Mouse (Mus musculus) left cerebral cortex, adult 9 months (tissue): ENCODE results near the gene Itpk1.
A peak's percentile ranks its signal among the peaks of the same experiment; 100 is the strongest.

Experiments used
- DNase-seq, 2 experiments: peaks; one replicate each; pipeline ENCODE4 v3.0.0; 2022; ENCODE audit warnings: low spot score in 2 of 2

Gene Itpk1

DNA sequence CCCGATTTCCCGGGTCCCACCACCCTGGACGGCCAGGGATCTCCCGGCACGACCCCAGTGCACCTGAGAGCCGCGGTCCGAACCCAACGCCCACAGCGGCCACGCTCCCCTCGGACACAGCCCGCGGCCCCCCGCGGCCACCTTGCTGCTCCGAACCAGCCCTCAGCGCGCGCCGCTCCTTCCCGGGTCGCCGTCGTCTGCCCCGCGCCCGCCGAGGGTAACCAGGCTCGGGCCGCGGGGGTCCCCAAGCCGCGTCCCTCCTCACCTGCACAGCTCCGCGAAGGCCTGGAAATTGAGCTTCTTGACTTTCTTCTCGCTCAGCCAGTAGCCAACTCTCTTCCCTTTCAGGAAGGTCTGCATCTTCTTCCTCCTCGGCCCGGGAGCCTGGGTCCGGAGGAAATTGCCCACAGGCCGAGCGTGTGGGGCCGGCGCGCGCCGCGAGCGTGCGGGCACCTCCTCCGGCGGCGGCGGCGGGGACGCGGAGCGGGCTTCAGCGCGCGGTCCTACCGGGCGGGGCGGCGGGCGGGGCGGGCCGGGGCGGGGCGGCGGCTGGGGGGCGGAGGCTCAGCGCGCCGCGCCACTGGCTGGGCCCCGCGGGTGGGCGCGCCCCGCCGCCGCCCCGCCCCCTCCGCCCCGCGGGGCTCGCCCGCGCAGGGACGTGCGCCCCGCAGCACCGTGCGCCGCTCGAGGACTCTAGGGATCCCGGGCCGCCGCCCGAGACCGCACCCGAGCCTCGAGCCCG is at the start of gene Itpk1:
Gene Itpk1, minus strand, starts transcription at position 474 of the 742 bp plus-strand sequence.
- DNase-seq = peak in 1 of 2 experiments; percentile 35

DNA sequence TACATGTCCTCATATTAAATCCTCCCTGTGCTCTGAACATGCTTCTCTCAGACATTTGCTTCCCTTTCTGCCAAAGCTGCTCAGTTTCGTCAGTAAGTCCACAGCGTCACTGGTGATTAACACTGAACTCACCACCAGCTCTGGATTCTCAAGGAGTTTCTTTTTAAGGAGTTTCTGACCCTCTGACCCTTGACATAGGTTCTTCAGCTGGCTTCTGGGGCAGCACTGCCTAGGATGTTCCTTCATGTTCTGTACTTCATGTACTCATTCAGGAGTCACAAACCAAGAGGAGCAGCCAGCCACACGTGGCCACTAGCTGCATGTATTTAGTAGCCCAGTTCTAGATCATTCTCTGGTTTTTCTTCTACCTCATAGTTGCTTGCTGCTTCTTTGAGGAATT is 43.5 kb upstream of the Itpk1 start:
- no peak for DNase-seq

- no peak for DNase-seq
Observed at GRCm38 (mm10) chr12:102744839-102745238, 40.1 kb upstream of the Itpk1 start.

DNA sequence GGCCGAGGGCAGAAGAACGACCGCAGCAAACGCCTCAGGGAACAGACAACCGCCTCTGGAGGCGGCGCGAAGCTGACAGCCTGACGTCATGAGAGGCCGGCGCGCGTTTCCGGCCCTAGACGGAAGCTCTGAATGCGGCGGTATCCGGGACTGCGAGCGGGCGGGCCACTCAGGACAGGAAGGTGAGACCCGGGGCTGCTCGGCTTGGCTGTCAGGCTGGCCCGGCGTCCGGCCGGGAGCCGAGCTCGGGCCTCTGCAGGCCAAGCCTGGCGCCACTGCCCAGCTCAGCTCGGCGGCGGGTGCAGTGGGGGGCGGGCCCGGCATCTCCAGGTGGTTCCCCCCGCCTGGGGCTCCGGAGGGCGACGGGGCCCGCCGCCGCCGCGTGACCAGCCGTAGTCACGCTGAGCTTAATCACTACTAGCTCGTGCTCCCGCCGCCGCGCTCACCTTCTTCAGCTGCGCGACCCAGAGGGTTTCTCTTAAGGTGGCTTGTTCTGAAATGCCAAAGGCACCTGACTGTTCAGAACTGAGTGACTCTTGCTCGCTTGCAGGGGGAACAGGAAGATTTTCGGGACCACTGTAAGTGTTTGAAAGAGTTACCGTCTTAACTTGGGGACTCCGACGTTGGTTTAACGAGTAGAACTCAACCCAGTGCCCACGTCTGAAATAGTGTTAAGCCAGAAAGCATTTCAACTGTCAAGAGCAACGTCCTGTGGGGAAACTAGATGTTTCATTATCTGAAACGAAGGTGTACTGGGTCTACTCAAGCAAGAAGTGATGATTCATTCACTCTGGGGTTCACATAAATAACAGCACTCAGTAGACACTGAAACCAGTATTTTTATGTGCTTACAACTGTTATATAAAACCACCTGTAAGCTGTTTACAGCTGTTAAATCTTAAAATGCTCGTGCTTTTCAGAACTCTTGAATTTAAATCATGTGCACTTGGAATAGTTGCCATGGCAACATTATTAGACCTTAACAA is 39.2 kb upstream of the Itpk1 start, which contains the start of the genes Moap1 and Tmem251:
Gene Moap1, minus strand, starts transcription at position 73 of the 986 bp plus-strand sequence.
Gene Tmem251, plus strand, starts transcription at position 174 of the 986 bp plus-strand sequence.
- peak; percentile 73 to 90 for DNase-seq

DNA sequence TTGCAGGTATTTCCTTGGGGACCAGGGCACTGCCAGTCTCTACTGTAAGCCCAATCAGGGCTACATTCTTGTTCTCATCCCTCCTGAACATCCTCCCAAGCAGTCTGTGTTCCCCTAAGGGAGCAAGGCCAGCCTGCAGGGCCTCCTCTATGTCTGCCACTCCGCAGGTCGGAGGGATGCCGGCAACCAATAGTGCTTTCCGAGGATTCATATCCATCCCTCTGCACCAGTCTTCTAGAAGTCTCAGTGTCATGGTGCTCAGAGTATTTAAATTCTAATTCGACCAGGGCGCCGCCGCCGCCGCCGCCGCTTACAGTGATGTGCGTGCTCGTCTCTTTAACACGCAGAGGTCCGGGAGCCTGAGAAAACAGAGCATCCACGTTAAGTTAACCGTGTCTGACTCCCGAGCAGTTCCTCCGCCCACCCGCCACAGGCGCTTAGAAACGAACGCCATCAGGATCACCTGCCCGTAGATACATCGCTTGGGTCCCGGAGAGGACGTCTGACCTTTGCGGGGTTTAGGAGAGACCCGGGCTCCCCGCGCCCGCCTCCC is 38.4 kb upstream of the Itpk1 start:
- DNase-seq = peak in 1 of 2 experiments; percentile 43

DNA sequence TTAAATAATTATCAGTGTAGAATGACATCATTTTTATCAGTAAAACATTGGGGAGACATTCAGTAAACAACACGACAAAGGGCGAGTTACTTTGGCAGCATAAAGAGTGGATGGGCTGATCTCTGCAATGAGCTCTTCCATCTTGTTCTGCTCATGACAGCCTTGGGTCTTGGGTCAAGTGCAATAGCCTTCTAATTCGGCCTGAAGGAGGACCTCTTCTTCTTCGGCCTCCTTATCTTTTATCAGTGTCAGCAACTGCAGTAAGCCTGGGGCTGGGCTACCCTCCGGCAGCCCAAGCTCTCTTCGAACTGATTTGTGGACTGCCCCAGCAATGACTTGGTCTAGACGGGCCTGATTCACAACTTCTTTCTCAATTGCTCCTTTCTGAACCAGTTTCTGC is 37.3 kb upstream of the Itpk1 start:
- DNase-seq = no peak

- no peak for DNase-seq
Observed at GRCm38 (mm10) chr12:102740285-102740684, 35.6 kb upstream of the Itpk1 start.

DNA sequence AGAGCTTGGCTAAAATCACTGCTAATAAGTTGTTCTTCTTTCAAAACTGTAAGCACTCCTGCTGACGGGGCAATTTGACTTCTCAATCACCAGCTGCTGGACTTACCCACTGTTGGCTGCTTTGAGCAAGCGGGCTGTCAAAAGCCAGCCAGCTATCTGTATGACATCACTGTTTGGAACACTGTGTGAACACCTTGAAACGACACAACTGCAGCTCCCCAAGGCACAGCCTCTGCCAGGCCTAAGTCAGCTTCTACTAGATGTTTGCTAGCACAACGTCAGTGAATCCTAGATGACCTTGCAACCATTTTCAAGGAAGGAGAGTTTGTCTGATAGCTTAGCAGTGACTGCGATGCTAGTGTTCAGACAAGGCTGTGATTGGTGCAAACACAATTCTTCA is 34.4 kb upstream of the Itpk1 start:
- no peak for DNase-seq

DNA sequence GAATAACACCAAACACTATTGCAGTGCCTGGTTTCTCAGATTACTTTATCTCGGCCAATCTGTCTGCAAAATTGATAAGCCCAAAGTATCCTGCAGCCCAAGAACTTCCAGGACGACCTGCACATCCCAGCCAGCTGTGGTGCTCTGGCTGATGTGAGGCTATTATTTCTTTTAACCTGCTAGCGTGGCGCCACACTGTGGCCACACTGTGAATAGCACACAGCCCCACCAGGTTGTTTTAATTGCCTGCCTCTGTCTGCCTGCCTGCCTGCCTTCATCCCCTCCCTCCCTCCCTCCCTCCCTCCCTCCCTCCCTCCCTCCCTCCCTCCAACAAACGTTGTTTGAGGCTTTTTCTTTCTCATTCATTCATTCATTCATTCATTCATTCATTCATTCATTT is 28.7 kb upstream of the Itpk1 start:
- peak in 1 of 2 experiments; percentile 49 for DNase-seq

DNA sequence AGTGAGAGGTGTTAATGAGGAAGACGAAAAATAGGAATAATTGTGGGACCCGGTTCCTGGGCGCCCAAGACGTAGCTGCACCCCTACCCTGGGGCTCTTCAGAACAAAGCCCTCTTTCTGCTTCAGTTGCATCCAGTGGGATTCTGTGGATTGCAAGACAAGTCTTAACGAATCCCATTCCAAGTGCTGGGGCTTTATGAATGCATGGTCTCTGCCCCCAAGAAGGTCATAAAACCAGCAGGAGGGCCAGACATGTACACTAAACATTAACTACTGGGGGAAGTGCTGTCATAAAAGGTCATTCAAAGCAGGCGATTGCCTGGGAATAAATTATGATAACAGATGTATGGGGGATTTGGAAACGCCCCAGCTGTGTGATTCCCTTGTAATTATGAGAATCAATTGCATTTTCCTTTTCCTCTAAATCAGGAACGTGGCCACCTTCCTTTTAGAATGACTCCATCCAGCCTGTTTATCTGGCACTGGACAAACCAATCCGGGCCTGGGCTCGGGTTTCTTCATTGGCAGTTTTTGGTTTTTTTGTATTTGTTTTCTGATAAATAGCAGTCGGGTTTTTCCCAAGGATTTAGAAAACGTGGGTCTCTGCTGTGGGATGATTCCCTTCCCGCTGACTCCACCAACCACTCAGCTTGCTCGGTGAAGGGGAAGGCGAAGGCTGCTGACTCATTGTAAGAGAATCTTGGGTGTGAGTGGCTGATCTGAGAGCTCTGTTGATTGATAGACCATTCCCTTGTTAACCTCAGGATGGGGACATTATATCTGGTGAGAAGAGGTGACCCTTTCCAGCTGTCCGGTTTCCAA is 26.3 kb upstream of the Itpk1 start:
- no peak for DNase-seq

DNA sequence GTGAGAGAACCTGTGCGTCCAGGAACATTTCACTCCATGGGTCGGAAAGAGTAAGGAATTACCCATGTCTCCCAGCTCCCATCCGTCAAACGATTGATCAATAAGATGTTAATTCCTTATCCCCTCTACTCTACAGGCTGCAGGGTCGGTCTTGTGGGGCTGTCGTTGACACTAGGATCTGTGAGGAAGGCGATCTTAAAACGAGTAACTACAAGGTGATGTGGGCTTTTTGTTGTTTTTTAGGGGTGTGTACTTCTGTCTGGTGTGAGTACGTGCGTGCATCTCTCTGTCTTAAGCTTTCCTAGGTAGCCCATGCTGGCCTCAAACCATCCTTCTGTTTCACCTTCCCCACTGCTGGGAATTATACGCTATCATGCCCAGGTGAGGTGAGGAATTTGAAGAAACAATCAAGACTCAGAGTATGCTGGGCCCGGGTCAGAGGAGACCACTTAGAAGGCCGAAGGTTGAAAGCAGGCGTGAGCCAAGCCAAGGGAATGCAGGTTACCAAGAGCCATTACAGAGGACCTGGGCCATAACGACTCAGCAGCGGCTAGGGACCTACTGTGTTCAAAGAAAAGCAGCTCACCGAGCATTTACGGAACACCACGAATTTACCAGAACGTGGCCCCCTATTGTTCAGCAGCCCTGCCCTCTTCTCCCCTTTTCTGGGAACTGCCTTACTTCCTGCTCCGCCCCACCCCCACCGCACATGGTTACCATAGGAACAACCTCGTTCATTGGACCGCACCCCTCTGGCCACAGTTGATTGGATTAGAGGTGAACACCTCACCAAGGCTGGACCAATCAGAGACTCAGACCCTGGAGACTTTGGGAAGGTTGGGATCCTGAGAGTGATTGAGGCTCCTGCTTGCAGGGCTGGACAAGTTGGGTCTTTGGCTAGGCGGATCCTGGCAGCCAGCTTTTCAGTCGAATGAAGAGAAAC is 25.4 kb upstream of the Itpk1 start:
- peak in 1 of 2 experiments; percentile 79 for DNase-seq

DNA sequence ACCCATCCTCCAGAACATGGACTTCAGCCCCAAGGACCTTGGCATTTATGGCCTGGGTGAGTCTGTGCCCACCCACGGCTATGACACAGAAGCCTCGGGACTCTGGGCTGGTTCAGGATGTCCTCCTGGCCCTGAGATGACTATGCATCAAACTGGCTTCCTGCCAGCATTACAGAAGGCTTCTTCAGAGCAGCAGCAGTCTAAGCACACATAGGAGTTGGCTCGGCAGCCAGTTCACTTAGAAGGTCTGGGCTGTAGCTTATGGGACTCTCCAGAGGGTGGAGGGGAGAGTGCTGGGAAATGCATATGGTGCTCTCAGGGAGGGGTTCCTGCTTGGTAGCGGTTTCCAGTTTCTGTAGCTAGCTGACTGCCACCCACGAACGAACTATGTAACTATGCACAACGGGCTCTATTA is 21.0 kb upstream of the Itpk1 start:
- no peak for DNase-seq

DNA sequence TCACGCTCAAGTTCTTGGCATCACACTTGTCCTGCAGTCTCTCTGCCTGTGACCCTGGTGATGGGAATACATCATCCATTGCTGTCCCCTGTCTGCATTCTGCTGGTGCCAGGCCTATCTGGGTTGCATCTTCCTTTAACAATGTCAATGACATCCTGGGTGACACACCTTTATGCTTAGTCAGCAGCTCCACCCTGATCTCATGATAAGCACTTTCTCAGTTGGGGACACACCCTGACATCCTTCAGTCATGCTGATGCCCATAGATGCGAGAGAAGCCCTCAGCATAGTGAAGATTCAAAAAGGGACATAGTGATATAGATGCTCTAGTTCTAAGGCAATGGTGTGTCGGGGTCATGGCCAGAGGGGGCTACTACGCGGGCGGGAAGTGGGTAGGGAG is 20.4 kb upstream of the Itpk1 start:
- DNase-seq = no peak

DNA sequence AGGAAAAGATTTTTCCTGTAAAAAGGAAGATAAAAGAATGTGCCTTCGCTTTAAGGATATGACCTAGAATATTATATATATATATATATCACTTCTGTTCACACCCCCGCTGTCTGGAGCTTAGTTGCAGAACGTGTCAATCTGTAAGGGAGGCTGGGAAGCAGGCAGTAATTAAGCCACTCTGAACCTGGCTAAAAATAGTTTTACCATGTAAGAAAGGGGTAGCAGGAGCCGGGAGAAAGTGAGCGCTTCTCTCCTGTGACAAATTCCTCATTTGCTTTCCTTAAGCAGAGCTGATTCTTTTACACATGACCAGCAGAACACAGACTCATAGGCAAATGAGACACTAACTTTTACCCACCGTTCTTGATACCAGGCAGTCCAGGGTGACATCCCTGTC is 19.1 kb upstream of the Itpk1 start:
- DNase-seq = peak in 1 of 2 experiments; percentile 62

DNA sequence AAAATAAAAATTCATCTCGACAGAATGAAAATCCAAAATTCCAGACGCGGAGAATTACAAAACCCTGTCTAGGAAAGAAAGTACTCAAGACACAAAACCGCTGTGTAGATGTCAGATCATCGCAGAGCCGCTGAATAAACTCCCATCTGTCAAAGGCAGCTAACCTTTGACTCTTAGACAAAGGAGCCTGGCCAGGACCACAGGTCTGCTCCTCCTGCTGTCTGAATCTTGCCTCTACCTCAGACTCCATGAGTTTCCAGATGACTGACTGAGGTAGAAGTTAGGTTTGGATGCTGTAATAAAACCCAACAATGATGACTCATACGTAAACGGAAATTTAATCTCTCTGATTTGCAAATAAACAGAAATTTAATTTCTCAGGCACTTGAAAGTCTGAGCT is 18.2 kb upstream of the Itpk1 start:
- DNase-seq = no peak

- no peak for DNase-seq
Observed at GRCm38 (mm10) chr12:102722451-102722850, 17.7 kb upstream of the Itpk1 start.

DNA sequence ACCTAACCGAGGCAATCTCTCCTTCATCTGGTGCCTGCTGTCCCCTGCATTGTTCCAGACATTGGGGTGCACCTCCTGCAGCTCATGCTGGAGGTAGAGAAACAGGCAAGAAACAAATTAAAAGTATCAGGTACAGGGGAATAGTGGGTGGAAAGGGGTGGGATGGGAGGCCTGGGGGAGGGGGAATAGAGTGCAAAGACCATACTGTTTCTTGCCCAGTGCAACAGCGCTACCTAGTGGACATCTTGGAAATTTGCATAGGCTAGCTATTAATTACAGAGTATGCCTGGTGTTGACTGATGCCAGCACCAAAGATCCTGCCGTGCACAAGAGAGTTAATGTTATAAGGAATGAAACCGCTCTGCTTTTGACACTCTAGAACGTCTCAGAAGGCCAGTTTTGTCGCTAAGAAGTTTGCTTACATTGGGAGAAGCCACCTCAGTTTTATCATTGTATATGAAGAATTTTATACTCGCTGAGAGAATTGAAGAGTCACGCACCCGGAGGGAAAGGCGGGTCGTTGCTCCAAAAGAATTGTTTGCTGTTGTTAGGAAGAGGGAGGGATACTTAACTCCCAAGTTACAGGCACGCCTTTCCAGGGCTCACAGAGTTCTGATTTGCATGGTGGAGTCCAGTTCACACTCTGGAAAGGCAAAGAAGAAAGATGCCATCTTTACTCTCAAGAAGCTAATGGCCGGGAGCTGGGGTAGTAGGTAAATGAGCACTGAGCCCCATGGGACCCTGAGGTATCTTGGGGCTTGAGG is 15.0 kb upstream of the Itpk1 start:
- DNase-seq = no peak

GRCm38 (mm10) chr12:102714654-102715395 is 10.1 kb upstream of the Itpk1 start:
- DNase-seq = no peak

DNA sequence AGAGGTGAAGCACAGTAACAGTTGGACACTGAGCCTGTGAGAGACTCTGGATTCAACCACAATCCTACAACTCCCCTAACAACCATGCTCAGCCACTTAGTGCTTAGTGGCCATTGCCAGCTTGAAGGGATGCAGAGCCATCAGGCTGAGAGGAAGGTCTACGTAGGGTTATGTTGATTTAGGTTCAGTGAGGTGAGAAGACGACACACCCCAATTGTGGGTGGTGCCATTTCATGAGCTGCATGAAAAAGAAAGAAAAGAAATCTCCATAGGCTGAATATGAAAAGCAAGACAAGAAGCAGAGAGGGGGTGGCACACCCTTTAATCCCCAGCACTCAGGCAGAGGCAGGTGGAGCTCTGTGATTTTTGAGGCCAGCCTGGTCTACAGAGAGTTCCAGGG is 9.4 kb upstream of the Itpk1 start:
- no peak for DNase-seq
